Mouse (Mus musculus): ENCODE measurements at regions not wholly inside any gene's neighbourhood (a gene's known extent, or its start where the extent isn't known, plus 50 kb on each side); places are given as distances from the start of the nearest gene placed in this dataset.

- DNase-seq: no peak
Measured at GRCm38 (mm10) chr13:35607710-35608109, 51.9 kb upstream of the Cdyl start.

Data from embryo, embryonic 11 days (tissue).